In the genomic region with DNA sequence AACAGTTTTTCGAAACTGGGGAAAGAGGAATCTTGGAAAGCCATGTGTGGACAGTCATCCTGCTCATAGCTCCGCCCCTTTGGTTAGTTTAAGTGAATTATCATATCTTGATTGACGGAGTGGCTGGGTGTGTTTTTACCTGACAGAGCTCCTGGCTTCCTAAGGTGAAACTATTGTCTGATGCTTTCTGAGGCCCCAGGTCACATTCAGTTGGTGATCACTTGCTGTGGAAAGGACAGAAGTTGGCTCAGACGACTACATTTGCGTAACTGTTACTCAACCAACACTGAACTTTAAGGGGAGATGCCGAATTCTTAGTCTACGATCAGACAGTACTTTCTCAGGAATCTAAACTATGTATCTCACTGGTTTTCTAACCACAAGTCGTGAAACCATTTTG, we compare ENCODE assay signal across 8 mouse cellular contexts. TPM values are rescaled to one million over a fixed set of nuclear protein-coding genes. Genes with fewer than 3 reads are reported as not detected.
DNase-seq lines count a peak whose midpoint lies in the region; ATAC-seq and TF ChIP-seq lines count a peak whose summit lies in the region.

No protein-coding gene starts in this region.

- DNase-seq in lung, embryonic 14.5 days: peak; percentile 5
- no peak for DNase-seq in lung, postnatal 25 days (ENCODE audit: low spot score)
- DNase-seq in embryonic facial prominence, embryonic 10.5 days (ENCODE audit: low spot score): no peak
- no peak for DNase-seq in hindbrain, postnatal 0 days (ENCODE audit: low spot score)
- DNase-seq in natural killer cell, adult 2 months (ENCODE audit: low spot score in 2 of 2): no peak
- DNase-seq in right cerebral cortex, adult 18-20 months: no peak
- DNase-seq in layer of hippocampus, adult 9-10 months (ENCODE audit: low spot score): no peak

- WGBS in lung, embryonic 14.5 days: 53% methylated on average over 8 of the region's 8 CpGs
- 53% methylated on average over 8 of the region's 8 CpGs for whole genome bisulfite sequencing in embryonic facial prominence, embryonic 10.5 days
- WGBS in hindbrain, postnatal 0 days: 52% methylated on average over 8 of the region's 8 CpGs
- WGBS in neural tube, embryonic 12.5 days: 59% methylated on average over 8 of the region's 8 CpGs

- H3K9ac ChIP-seq in lung, embryonic 14.5 days: 0 out of 2 replicates have a peak overlapping the region, but pooled peaks have one; percentile 45
- no peak overlapping the region for H3K9ac ChIP-seq in hindbrain, postnatal 0 days (replicated peaks; ENCODE audit: low read length)
- H3K9ac ChIP-seq in neural tube, embryonic 12.5 days: no peak overlapping the region

- no peak for TF ChIP-seq CTCF in lung, embryonic 14.5 days (IDR thresholded peaks at IDR 0.05; ENCODE audit: low read depth)
- no peak for TF ChIP-seq CTCF in hindbrain, postnatal 0 days (IDR thresholded peaks at IDR 0.05; ENCODE audit: low read depth)

- no peaks in the 10 kb centered on the region for H3K27me3 ChIP-seq in lung, embryonic 14.5 days (ENCODE audit: insufficient read depth, low read length)
- H3K27me3 ChIP-seq in embryonic facial prominence, embryonic 10.5 days (replicated peaks; ENCODE audit: low read depth, poor library complexity, severe bottlenecking): 0 out of 2 replicates have a peak, but pooled peaks cover 5% of the 10 kb centered on the region
- H3K27me3 ChIP-seq in hindbrain, postnatal 0 days (ENCODE audit: insufficient read depth, low read length): no peaks in the 10 kb centered on the region
- H3K27me3 ChIP-seq in neural tube, embryonic 12.5 days (replicated peaks): 0 out of 2 replicates have a peak, but pooled peaks cover 4% of the 10 kb centered on the region

- peaks cover 18% of the 10 kb centered on the region; the same call in 1 of the 2 replicates for H3K36me3 ChIP-seq in lung, embryonic 14.5 days (ENCODE audit: insufficient read depth)
- H3K36me3 ChIP-seq in embryonic facial prominence, embryonic 10.5 days (replicated peaks): peaks cover 24% of the 10 kb centered on the region
- H3K36me3 ChIP-seq in hindbrain, postnatal 0 days (ENCODE audit: insufficient read depth, low read length): peaks cover 5% of the 10 kb centered on the region; the same call in 1 of the 2 replicates
- peaks cover 12% of the 10 kb centered on the region for H3K36me3 ChIP-seq in neural tube, embryonic 12.5 days

- H3K27ac ChIP-seq in lung, embryonic 14.5 days (ENCODE audit: low read depth): no peak overlapping the region
- peak overlapping the region; percentile 94; the same call in 1 of the 2 replicates for H3K27ac ChIP-seq in embryonic facial prominence, embryonic 10.5 days (replicated peaks)
- no peak overlapping the region for H3K27ac ChIP-seq in hindbrain, postnatal 0 days
- H3K27ac ChIP-seq in neural tube, embryonic 12.5 days: no peak overlapping the region

- H3K4me3 ChIP-seq in lung, embryonic 14.5 days (ENCODE audit: low read depth, low read length): peak overlapping the region; percentile 69
- H3K4me3 ChIP-seq in embryonic facial prominence, embryonic 10.5 days: peak overlapping the region; percentile 83
- peak overlapping the region; percentile 68 for H3K4me3 ChIP-seq in hindbrain, postnatal 0 days (ENCODE audit: low read length)
- H3K4me3 ChIP-seq in neural tube, embryonic 12.5 days: no peak overlapping the region

- ATAC-seq in lung, embryonic 14.5 days (ENCODE audit: insufficient read depth): peak; percentile 6; the same call in 1 of the 2 replicates
- no peak for ATAC-seq in hindbrain, postnatal 0 days
- no peak for ATAC-seq in neural tube, embryonic 12.5 days (ENCODE audit: low FRiP score, low read depth)

- H3K4me2 ChIP-seq in lung, embryonic 14.5 days: peak overlapping the region; percentile 78
- peak overlapping the region; percentile 59 for H3K4me2 ChIP-seq in hindbrain, postnatal 0 days (ENCODE audit: low read depth, low read length)
- peak overlapping the region; percentile 57 for H3K4me2 ChIP-seq in neural tube, embryonic 12.5 days (replicated peaks)

- no peaks in the 10 kb centered on the region for H3K9me3 ChIP-seq in lung, embryonic 14.5 days (ENCODE audit: low read depth, low read length)
- no peaks in the 10 kb centered on the region for H3K9me3 ChIP-seq in embryonic facial prominence, embryonic 10.5 days
- no peaks in the 10 kb centered on the region for H3K9me3 ChIP-seq in hindbrain, postnatal 0 days (ENCODE audit: low read length)
- no peaks in the 10 kb centered on the region for H3K9me3 ChIP-seq in neural tube, embryonic 12.5 days

- H3K4me1 ChIP-seq in lung, embryonic 14.5 days (ENCODE audit: insufficient read depth): peaks cover 4% of the 10 kb centered on the region
- peaks cover 5% of the 10 kb centered on the region for H3K4me1 ChIP-seq in embryonic facial prominence, embryonic 10.5 days
- 0 out of 2 replicates have a peak, but pooled peaks cover 6% of the 10 kb centered on the region for H3K4me1 ChIP-seq in hindbrain, postnatal 0 days (ENCODE audit: insufficient read depth, low read length)
- H3K4me1 ChIP-seq in neural tube, embryonic 12.5 days: peaks cover 13% of the 10 kb centered on the region; the same call in 1 of the 2 replicates

RNA-seq across cellular contexts. Expression of a gene that starts 0.7 kb away (rescaled TPM):
- polyA plus RNA-seq in lung, embryonic 14.5 days (2014; fragmentation: Nextera tagmentation; extraction: Ambion mirVana): 568 and 573 TPM in 2 replicates
- 494 and 508 TPM in 2 replicates for polyA plus RNA-seq in embryonic facial prominence, embryonic 10.5 days (2016; fragmentation: Nextera tagmentation; extraction: Ambion mirVana)
- 278 and 298 TPM in 2 replicates for total RNA-seq in hindbrain, postnatal 0 days (2014; rRNA removed)
- polyA plus RNA-seq in hindbrain, postnatal 0 days (2015; fragmentation: Nextera tagmentation; extraction: Ambion mirVana): 443 and 477 TPM in 2 replicates
- polyA plus RNA-seq in neural tube, embryonic 12.5 days (2016; fragmentation: Nextera tagmentation; extraction: Ambion mirVana): 472 and 501 TPM in 2 replicates

RNA-seq across cellular contexts. Expression of a gene that starts 33.2 kb away (rescaled TPM):
- 11.3 and 14.9 TPM in 2 replicates for polyA plus RNA-seq in lung, embryonic 14.5 days (2014; fragmentation: Nextera tagmentation; extraction: Ambion mirVana)
- polyA plus RNA-seq in embryonic facial prominence, embryonic 10.5 days (2016; fragmentation: Nextera tagmentation; extraction: Ambion mirVana): 9.6 and 11.1 TPM in 2 replicates
- 30.0 and 30.2 TPM in 2 replicates for total RNA-seq in hindbrain, postnatal 0 days (2014; rRNA removed)
- 16.0 and 17.9 TPM in 2 replicates for polyA plus RNA-seq in hindbrain, postnatal 0 days (2015; fragmentation: Nextera tagmentation; extraction: Ambion mirVana)
- polyA plus RNA-seq in neural tube, embryonic 12.5 days (2016; fragmentation: Nextera tagmentation; extraction: Ambion mirVana): 11.5 and 14.2 TPM in 2 replicates

RNA-seq across cellular contexts. Expression of a gene that starts 48.8 kb away (rescaled TPM):
- polyA plus RNA-seq in lung, embryonic 14.5 days (2014; fragmentation: Nextera tagmentation; extraction: Ambion mirVana): 23.2 and 23.9 TPM in 2 replicates
- polyA plus RNA-seq in embryonic facial prominence, embryonic 10.5 days (2016; fragmentation: Nextera tagmentation; extraction: Ambion mirVana): 20.5 and 24.2 TPM in 2 replicates
- total RNA-seq in hindbrain, postnatal 0 days (2014; rRNA removed): 19.7 and 29.1 TPM in 2 replicates
- 28.9 and 32.0 TPM in 2 replicates for polyA plus RNA-seq in hindbrain, postnatal 0 days (2015; fragmentation: Nextera tagmentation; extraction: Ambion mirVana)
- 29.9 and 32.8 TPM in 2 replicates for polyA plus RNA-seq in neural tube, embryonic 12.5 days (2016; fragmentation: Nextera tagmentation; extraction: Ambion mirVana)
